Mouse (Mus musculus) intestine, embryonic 14.5 days (tissue): ENCODE data around the gene Cd200r4. TPM values are rescaled to one million over a fixed set of nuclear protein-coding genes. Genes with fewer than 3 reads are reported as not detected.

Experiments
- ATAC-seq: fragments of 200-750 bp; cut with Nextera tagmentation; replicated peaks from 2 replicates; pipeline ENCODE4 v1.8.0; 2017; ENCODE audit warnings: low read depth, moderate number of reproducible peaks, moderate TSS enrichment, moderate library complexity; ENCODE audit not compliant: low FRiP score, low TSS enrichment
- DNase-seq: peaks from one replicate; pipeline ENCODE4 v3.0.0-alpha.2; 2018; ENCODE audit warnings: low spot score
- H3K27ac ChIP-seq: fragments of 300-500 bp; sonication (generic); 2 replicates; pipeline ENCODE4 v1.5.1; 2014; ENCODE audit warnings: low read depth, mild to moderate bottlenecking, control low read depth
- H3K27me3 ChIP-seq: fragments of 300-500 bp; sonication (generic); replicated peaks from 2 replicates; pipeline ENCODE4 v1.6.1; 2014; ENCODE audit warnings: low read length, control low read depth; ENCODE audit not compliant: control insufficient read depth, insufficient read depth
- H3K36me3 ChIP-seq: fragments of 300-500 bp; sonication (generic); 2 replicates; pipeline ENCODE4 v1.6.1; 2014; ENCODE audit warnings: low read length, control low read depth; ENCODE audit not compliant: control insufficient read depth, insufficient read depth
- H3K4me1 ChIP-seq: fragments of 300-500 bp; sonication (generic); replicated peaks from 2 replicates; pipeline ENCODE4 v1.6.1; 2014; ENCODE audit warnings: low read length, control low read depth, mixed read lengths; ENCODE audit not compliant: control insufficient read depth, insufficient read depth
- H3K4me2 ChIP-seq: fragments of 300-500 bp; sonication (generic); 2 replicates; pipeline ENCODE4 v1.6.1; 2014; ENCODE audit warnings: low read length
- H3K4me3 ChIP-seq: fragments of 300-500 bp; sonication (generic); 2 replicates; pipeline ENCODE4 v1.5.1; 2014; ENCODE audit warnings: low read depth, low read length, control low read depth, mixed read lengths
- H3K9ac ChIP-seq: fragments of 300-500 bp; sonication (generic); 2 replicates; pipeline ENCODE4 v1.6.1; 2014; ENCODE audit warnings: mild to moderate bottlenecking, low read length
- H3K9me3 ChIP-seq: fragments of 300-500 bp; sonication (generic); 2 replicates; pipeline ENCODE4 v1.6.1; 2016; ENCODE audit warnings: low read length, control low read depth; ENCODE audit not compliant: control insufficient read depth
- WGBS: fragments of 180-500 bp; shearing (Covaris S2); extraction: QIAGEN DNeasy Blood & Tissue Kit; methylation state at CpG from one replicate; pipeline ENCODE4 v1.1.7; 2014; 5-methylcytosine and 5-hydroxymethylcytosine counted together
- polyA plus RNA-seq: library from polyadenylated mRNA; unstranded; fragments of >200 nt; fragmentation: Nextera tagmentation; extraction: Ambion mirVana; gene quantifications from 2 replicates; pipeline ENCODE4 v1.2.1, GENCODE M21; 2014

The Cd200r4 gene
- 0.32 and 0.34 TPM in 2 replicates for polyA plus RNA-seq

DNA sequence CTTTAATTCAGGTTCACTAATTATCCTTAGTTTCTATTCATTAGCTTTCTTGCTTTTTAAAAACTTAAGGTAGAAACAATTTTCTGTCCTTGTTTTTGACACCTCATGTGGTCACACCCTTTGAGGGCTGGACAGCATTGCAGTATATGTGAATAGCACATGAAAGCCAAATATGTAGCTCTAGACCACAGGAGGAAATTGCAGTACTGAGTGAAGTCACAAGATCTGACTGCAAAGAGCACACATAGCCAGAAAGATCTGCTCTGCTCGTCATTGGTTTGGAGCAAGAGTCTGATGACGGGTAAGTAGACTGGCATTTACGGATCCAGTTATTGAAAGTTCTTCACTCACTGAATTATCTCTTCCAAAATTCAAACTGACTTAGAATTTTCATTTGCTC is at the start of gene Cd200r4:
Gene Cd200r4 (plus strand): TSS at position 190 of the 400 bp plus-strand sequence.
- H3K4me1 ChIP-seq = no peaks in the 10 kb centered on the region
- no peak within 1 kb of the TSS for H3K9ac ChIP-seq
- no peaks in the 10 kb centered on the region for H3K36me3 ChIP-seq
- DNase-seq (no peak), ATAC-seq (no peak)
- WGBS = 88% methylated on average over 3 of the region's 3 CpGs
- H3K27ac ChIP-seq = no peak within 1 kb of the TSS
- H3K4me3 ChIP-seq = no peak within 1 kb of the TSS
- no peaks in the 10 kb centered on the region for H3K9me3 ChIP-seq
- no peak within 1 kb of the TSS for H3K4me2 ChIP-seq
- H3K27me3 ChIP-seq = no peaks in the 10 kb centered on the region

DNA sequence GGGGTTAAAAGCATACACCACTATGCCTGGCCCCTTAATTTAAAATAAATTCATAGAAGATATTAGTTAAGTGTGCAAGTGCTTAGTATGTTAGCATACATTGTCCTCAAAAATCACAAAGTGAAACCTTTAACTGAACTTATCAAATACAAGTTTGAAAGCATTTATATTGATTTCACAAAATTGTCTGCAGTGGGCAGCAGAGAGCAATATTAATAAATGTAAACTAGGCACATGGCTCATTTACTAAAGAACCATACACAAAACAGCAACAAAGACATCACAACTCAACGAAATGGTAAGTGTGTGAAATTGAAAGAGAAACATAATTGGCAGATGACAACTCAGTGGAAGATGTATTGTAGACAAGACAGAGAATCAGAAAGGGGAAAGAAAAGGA is 49.7 kb upstream of the Cd200r4 start:
- no peaks in the 10 kb centered on the region for H3K36me3 ChIP-seq
- no peak overlapping the region for H3K4me2 ChIP-seq
- no peak overlapping the region for H3K27ac ChIP-seq
- DNase-seq (no peak), ATAC-seq (no peak)
- H3K9ac ChIP-seq = no peak overlapping the region
- 58% methylated on average over 1 of the region's 1 CpGs for WGBS
- no peaks in the 10 kb centered on the region for H3K4me1 ChIP-seq
- H3K27me3 ChIP-seq = no peaks in the 10 kb centered on the region
- H3K4me3 ChIP-seq = no peak overlapping the region
- no peaks in the 10 kb centered on the region for H3K9me3 ChIP-seq

DNA sequence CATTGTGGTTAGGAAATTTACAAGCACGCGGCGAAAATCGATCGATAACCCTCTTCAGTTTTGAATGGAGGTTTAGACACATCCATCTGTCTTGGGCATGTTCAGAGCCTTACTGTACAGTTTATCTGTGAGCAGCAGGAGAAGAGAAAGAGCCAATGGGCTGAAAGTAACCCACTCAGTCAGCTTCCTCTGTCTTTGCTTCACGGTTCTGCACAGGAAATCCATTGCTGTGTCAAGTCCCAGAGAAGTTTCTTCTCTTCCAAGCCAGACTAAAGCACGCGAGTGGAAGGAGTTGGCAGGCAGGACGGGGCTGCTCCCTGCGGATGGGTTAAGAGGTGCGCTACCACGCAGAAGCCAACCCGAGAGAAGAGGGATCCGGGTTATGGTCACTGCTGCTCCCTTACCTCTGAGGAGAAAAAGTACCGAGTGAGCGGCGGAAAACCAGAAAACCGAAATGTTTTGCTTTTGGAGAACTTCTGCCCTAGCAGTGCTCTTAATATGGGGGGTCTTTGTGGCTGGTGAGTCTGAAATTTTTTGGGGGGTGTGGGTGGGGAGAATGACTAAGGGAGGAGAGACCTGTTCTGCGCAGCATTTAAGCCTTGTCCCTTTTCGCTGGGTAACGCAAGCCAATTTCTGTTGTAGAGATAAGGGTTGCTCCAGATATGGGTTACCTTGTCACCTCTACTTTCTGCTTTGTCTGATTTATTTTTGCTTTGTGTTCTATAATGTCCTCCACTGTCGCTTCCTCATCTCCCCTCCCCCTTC is 45.8 kb upstream of the Cd200r4 start, which contains the start of gene Cd200r1:
Gene Cd200r1 (plus strand): TSS at position 182 of the 765 bp plus-strand sequence.
- H3K9me3 ChIP-seq = no peaks in the 10 kb centered on the region
- no peaks in the 10 kb centered on the region for H3K4me1 ChIP-seq
- ATAC-seq (no peak), DNase-seq (no peak)
- H3K27ac ChIP-seq = no peak within 1 kb of the TSS
- 78% methylated on average over 22 of the region's 22 CpGs for WGBS
- H3K4me3 ChIP-seq = no peak within 1 kb of the TSS
- no peak within 1 kb of the TSS for H3K4me2 ChIP-seq
- H3K9ac ChIP-seq = no peak within 1 kb of the TSS
- H3K27me3 ChIP-seq = no peaks in the 10 kb centered on the region
- H3K36me3 ChIP-seq = no peaks in the 10 kb centered on the region

DNA sequence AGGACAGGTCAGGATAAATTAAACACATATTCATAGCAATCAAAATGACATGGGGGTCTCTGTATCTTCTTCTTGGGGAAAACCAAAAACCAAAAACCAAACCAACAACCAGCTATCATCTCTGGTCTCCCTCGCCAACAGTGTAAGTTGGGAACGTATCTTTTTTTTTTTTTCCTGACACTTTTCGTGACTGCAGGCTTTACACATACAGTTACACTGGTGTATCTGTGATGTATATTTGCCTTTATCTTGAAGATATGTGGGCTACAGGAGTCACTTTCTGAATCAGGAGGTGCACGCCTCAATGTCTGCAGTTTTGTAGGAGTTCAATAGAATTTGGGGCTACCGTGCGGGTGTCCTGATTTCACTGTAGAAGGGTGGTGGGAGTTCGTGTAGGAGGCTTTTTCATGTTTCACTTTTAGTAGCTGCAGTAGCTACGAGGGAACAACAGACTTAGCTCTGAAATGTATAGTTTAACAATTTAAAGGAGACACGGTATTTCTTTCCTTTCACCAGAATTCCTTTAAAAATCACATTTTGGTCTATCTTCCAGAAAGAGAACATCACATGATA is 45.1 kb upstream of the Cd200r4 start:
- Histone ChIP-seq H3K27me3 (no peaks in the 10 kb centered on the region), H3K4me1 (no peaks in the 10 kb centered on the region), H3K9me3 (no peaks in the 10 kb centered on the region), H3K36me3 (no peaks in the 10 kb centered on the region), H3K27ac (no peak overlapping the region), H3K4me2 (no peak overlapping the region), H3K9ac (no peak overlapping the region), H3K4me3 (no peak overlapping the region)
- no peak for ATAC-seq
- DNase-seq = no peak
- 78% methylated on average over 9 of the region's 9 CpGs for WGBS

DNA sequence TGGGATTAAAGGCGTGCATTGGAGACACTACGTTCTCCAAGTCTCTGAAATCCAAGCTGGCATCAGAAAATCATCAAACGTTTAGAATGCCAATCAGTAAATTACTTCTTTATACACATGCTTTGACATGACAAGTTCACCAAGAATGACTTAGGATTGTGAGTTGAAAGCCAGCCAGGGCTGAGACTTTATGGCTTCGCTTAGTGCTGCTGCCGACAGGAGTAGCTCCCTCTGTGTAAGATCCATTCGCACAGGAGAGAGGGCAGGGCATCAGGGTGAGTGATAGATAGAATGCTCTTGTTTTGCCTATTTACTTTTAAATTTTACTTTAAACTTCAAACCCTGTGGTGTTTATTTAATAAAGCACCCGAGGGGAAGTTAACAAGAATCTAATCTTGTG is 44.0 kb upstream of the Cd200r4 start:
- ATAC-seq = no peak
- no peak overlapping the region for H3K27ac ChIP-seq
- no peaks in the 10 kb centered on the region for H3K27me3 ChIP-seq
- no peak overlapping the region for H3K4me3 ChIP-seq
- WGBS = 86% methylated on average over 7 of the region's 7 CpGs
- no peak for DNase-seq
- no peaks in the 10 kb centered on the region for H3K9me3 ChIP-seq
- H3K36me3 ChIP-seq = no peaks in the 10 kb centered on the region
- H3K4me2 ChIP-seq = no peak overlapping the region
- H3K4me1 ChIP-seq = no peaks in the 10 kb centered on the region
- no peak overlapping the region for H3K9ac ChIP-seq

DNA sequence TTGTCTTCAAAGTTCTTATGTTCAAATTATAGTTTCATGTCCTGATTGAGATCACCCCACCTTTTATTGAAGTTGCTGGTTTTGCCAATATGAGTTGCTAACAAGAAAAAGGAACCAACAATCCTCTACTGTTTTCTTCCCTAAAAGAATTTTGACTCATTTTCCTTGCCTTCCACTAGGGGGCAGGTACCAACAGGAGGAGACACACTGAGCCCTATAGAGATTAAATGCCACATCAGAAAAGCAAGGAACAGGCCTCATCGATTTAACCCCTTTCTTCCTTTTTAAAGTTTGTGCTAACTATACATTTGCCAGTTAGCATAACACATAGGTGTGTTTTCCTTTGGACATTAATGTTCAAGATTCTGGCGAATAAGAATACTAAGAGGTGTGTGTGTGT is 43.6 kb upstream of the Cd200r4 start:
- Histone ChIP-seq H3K36me3 (no peaks in the 10 kb centered on the region), H3K9ac (no peak overlapping the region), H3K27ac (no peak overlapping the region), H3K27me3 (no peaks in the 10 kb centered on the region), H3K9me3 (no peaks in the 10 kb centered on the region), H3K4me1 (no peaks in the 10 kb centered on the region), H3K4me3 (no peak overlapping the region), H3K4me2 (no peak overlapping the region)
- no peak for DNase-seq
- 0 out of 2 replicates have a peak, but pooled peaks have one; percentile 47 for ATAC-seq
- WGBS = 43% methylated on average over 2 of the region's 2 CpGs

DNA sequence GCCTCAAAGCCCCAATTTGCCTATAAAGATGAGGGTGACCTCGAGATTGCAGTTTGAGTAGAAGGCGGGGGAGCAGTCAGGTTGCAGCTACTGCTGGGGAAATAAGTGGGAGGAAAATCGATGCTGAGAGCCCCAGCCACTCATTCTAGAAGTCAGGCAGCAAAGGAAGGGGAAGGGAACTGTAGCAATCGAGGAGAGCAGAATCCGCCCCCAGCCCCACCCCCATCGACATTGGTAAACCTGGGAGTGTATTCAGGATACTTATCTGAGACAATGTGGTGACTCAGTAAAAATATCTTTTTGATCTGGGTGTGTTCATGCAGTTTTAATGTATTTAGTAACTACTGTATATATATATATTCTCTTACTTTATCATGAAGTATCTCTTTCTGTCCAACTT is 39.0 kb upstream of the Cd200r4 start:
- H3K4me3 ChIP-seq = no peak overlapping the region
- H3K36me3 ChIP-seq = no peaks in the 10 kb centered on the region
- H3K9ac ChIP-seq = no peak overlapping the region
- whole genome bisulfite sequencing = 79% methylated on average over 6 of the region's 6 CpGs
- no peaks in the 10 kb centered on the region for H3K9me3 ChIP-seq
- H3K27me3 ChIP-seq = no peaks in the 10 kb centered on the region
- H3K27ac ChIP-seq = no peak overlapping the region
- H3K4me2 ChIP-seq = no peak overlapping the region
- DNase-seq (no peak), ATAC-seq (no peak)
- no peaks in the 10 kb centered on the region for H3K4me1 ChIP-seq

DNA sequence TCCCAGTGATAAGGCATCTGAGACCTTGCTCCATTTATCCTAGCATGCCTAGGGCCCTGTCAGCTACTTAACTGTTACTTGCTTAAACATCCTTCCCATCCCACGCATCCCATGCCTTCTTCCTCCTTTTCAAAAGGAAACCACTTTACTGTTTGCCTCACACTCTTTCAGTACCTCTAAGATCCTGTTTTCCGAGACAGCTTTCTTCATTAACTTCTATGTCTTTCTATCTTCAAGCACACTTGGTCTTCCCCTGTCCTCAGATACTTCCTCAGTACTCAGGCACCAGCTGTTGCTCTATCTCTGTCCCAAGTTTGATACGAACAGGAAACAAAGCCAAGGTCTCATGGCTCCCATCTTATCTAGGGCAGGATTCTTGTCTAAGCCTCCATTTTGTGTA is 37.9 kb upstream of the Cd200r4 start:
- 89% methylated on average over 3 of the region's 3 CpGs for WGBS
- no peak overlapping the region for H3K9ac ChIP-seq
- no peaks in the 10 kb centered on the region for H3K36me3 ChIP-seq
- ATAC-seq (no peak), DNase-seq (no peak)
- no peak overlapping the region for H3K27ac ChIP-seq
- no peak overlapping the region for H3K4me3 ChIP-seq
- H3K4me1 ChIP-seq = no peaks in the 10 kb centered on the region
- no peak overlapping the region for H3K4me2 ChIP-seq
- no peaks in the 10 kb centered on the region for H3K9me3 ChIP-seq
- H3K27me3 ChIP-seq = no peaks in the 10 kb centered on the region

DNA sequence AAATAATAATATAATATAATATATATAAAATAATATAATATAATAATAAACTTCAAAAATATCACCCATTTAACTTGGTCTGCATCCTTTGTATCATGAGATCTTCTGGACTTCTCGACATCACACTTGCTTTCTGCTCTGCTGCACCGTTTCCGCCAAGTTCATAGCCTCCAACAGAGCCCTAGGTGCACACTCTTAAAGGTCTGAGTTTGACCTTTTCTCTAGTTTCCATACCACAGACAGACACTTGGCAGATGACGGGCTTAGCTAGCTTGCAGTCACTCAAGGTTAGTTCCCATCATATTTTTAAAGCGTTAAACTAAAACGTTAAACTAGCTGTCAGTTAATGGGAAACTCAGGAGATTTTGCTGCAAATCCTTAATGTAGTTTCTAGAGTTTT is 37.3 kb upstream of the Cd200r4 start:
- ATAC-seq (no peak), DNase-seq (no peak)
- H3K9me3 ChIP-seq = no peaks in the 10 kb centered on the region
- no peak overlapping the region for H3K4me2 ChIP-seq
- 84% methylated on average over 6 of the region's 6 CpGs for WGBS
- H3K27me3 ChIP-seq = no peaks in the 10 kb centered on the region
- H3K27ac ChIP-seq = no peak overlapping the region
- no peak overlapping the region for H3K4me3 ChIP-seq
- no peak overlapping the region for H3K9ac ChIP-seq
- H3K4me1 ChIP-seq = no peaks in the 10 kb centered on the region
- no peaks in the 10 kb centered on the region for H3K36me3 ChIP-seq
